Mouse (Mus musculus) liver, embryonic 11.5 days (tissue): ENCODE measurements at regions not wholly inside any gene's neighbourhood (a gene's known extent, or its start where the extent isn't known, plus 50 kb on each side); places are given as distances from the start of the nearest gene placed in this dataset.

Experiments used
- ATAC-seq: fragments of 200-750 bp; cut with Nextera tagmentation; replicated peaks from 2 replicates; pipeline ENCODE4 v1.8.0; 2017; ENCODE audit warnings: moderate number of reproducible peaks, mild to moderate bottlenecking, moderate TSS enrichment, moderate library complexity; ENCODE audit not compliant: low FRiP score
- DNase-seq: peaks from one replicate; pipeline ENCODE4 v3.0.0-alpha.2; 2017; ENCODE audit warnings: low spot score
- H3K27ac ChIP-seq: fragments of 300-500 bp; sonication (generic); 2 replicates; pipeline ENCODE4 v1.5.1; 2014; ENCODE audit warnings: mild to moderate bottlenecking, low read depth, low read length, control low read depth
- H3K27me3 ChIP-seq: fragments of 300-500 bp; sonication (generic); replicated peaks from 2 replicates; pipeline ENCODE4 v1.6.1; 2014; ENCODE audit warnings: low read length, mixed read lengths; ENCODE audit not compliant: control insufficient read depth, insufficient read depth
- H3K36me3 ChIP-seq: fragments of 300-500 bp; sonication (generic); 2 replicates; pipeline ENCODE4 v1.6.1; 2014; ENCODE audit warnings: mild to moderate bottlenecking, low read length, moderate library complexity, mixed read lengths; ENCODE audit not compliant: control insufficient read depth, insufficient read depth
- H3K4me1 ChIP-seq: fragments of 300-500 bp; sonication (generic); replicated peaks from 2 replicates; pipeline ENCODE4 v1.6.1; 2014; ENCODE audit warnings: low read length, mixed read lengths; ENCODE audit not compliant: control insufficient read depth, insufficient read depth
- H3K4me2 ChIP-seq: fragments of 300-500 bp; sonication (generic); 2 replicates; pipeline ENCODE4 v1.6.1; 2014; ENCODE audit warnings: mild to moderate bottlenecking, control low read depth, moderate library complexity
- H3K4me3 ChIP-seq: fragments of 300-500 bp; sonication (generic); 2 replicates; pipeline ENCODE4 v1.5.1; 2014; ENCODE audit warnings: low read depth, low read length, control low read depth
- H3K9ac ChIP-seq: fragments of 300-500 bp; sonication (generic); 2 replicates; pipeline ENCODE4 v1.6.1; 2014; ENCODE audit warnings: low read depth, low read length, control low read depth
- H3K9me3 ChIP-seq: fragments of 300-500 bp; sonication (generic); 2 replicates; pipeline ENCODE4 v1.6.1; 2016; ENCODE audit warnings: low read length, inconsistent platforms, mixed read lengths; ENCODE audit not compliant: control insufficient read depth
- WGBS: fragments of 180-500 bp; shearing (Covaris S2); extraction: QIAGEN DNeasy Blood & Tissue Kit; methylation state at CpG from one replicate; pipeline ENCODE4 v1.1.7; 2014; 5-methylcytosine and 5-hydroxymethylcytosine counted together

GRCm38 (mm10) chr12:92302951-92303591 lies 454.1 kb upstream of the Sel1l start:
- Histone ChIP-seq H3K4me3 (no peak overlapping the region), H3K9ac (no peak overlapping the region), H3K36me3 (no peaks in the 10 kb centered on the region), H3K27me3 (no peaks in the 10 kb centered on the region), H3K4me2 (no peak overlapping the region), H3K27ac (no peak overlapping the region), H3K9me3 (no peaks in the 10 kb centered on the region), H3K4me1 (no peaks in the 10 kb centered on the region)
- DNase-seq (peak; percentile 47), ATAC-seq (no peak)
- WGBS = 25% methylated on average over 14 of the region's 14 CpGs

GRCm38 (mm10) chr12:92294887-92295286 lies 445.9 kb upstream of the Sel1l start:
- Histone ChIP-seq H3K36me3 (no peaks in the 10 kb centered on the region), H3K4me2 (no peak overlapping the region), H3K9me3 (no peaks in the 10 kb centered on the region), H3K9ac (no peak overlapping the region), H3K27ac (no peak overlapping the region), H3K4me1 (no peaks in the 10 kb centered on the region), H3K27me3 (no peaks in the 10 kb centered on the region), H3K4me3 (no peak overlapping the region)
- 63% methylated on average over 4 of the region's 4 CpGs for WGBS
- ATAC-seq (no peak), DNase-seq (no peak)

DNA sequence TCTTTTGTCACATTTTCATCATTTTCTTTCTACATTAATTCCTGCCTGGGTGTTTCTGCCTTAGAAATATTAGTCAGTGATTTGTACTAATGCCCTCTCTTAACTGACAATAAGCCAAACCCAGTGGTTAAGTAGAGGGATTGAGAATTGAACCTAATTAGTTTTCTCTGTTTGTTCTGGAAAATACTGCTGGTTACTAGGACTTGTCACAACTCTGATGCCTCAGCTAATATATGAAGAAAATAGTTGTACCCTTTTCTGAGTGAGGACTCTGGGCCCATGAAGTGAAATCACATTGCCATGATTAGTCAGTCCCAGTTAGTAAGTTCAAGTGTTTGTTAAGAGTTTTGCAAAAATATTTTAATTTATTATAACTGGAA lies 444.4 kb upstream of the Sel1l start:
- Histone ChIP-seq H3K36me3 (no peaks in the 10 kb centered on the region), H3K4me3 (no peak overlapping the region), H3K27ac (no peak overlapping the region), H3K9ac (no peak overlapping the region), H3K4me2 (no peak overlapping the region), H3K9me3 (no peaks in the 10 kb centered on the region), H3K4me1 (no peaks in the 10 kb centered on the region), H3K27me3 (no peaks in the 10 kb centered on the region)
- no peak for ATAC-seq
- DNase-seq = no peak

DNA sequence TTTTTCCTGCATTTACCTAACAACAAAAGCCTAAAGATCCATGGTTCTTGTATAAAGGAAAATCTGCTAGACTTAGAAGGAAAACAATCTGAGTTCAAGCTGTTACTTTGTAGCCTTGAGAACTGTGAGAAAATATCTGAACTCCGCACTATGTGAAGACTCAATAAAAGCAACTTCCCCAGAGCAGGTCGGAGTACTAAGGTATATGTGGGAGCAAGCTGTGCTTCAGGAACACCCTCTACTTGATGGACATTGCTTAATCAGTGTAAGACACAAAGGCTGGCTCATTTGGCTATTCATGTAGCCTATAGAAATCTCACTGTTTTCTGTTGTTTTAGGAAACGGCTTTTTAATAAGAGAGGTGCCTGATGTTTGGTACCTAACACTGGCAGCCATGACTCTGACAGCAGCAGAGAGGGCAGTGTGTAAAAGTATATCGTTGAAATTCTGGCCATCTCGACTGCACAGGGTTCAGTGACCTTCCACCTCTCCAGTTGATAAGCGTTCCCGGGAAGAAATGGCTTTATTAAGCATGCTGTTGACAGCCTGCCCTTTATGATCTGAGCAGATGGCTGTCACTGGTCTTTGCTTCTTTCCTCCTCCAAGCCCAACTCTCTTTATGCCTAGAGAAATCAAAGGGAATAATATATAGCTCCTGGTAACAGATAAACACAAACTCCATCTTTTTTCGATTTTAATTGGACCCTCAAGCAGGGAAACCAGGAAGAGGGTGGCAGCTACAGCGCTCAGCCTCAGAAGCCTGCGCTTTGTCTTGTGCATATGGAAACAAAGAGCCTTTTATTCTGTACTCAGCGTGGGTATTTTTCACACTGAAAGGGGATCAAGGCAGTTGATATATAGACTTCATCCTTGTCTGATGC lies 443.7 kb upstream of the Sel1l start:
- no peak overlapping the region for H3K4me3 ChIP-seq
- no peak overlapping the region for H3K27ac ChIP-seq
- H3K36me3 ChIP-seq = no peaks in the 10 kb centered on the region
- no peak overlapping the region for H3K4me2 ChIP-seq
- no peaks in the 10 kb centered on the region for H3K4me1 ChIP-seq
- ATAC-seq = no peak
- no peak for DNase-seq
- no peaks in the 10 kb centered on the region for H3K9me3 ChIP-seq
- WGBS = 67% methylated on average over 11 of the region's 11 CpGs
- no peak overlapping the region for H3K9ac ChIP-seq
- no peaks in the 10 kb centered on the region for H3K27me3 ChIP-seq

GRCm38 (mm10) chr12:92291490-92291889 lies 442.5 kb upstream of the Sel1l start:
- no peaks in the 10 kb centered on the region for H3K27me3 ChIP-seq
- WGBS = 92% methylated on average over 1 of the region's 1 CpGs
- H3K27ac ChIP-seq = no peak overlapping the region
- H3K4me2 ChIP-seq = no peak overlapping the region
- no peaks in the 10 kb centered on the region for H3K4me1 ChIP-seq
- no peak overlapping the region for H3K4me3 ChIP-seq
- ATAC-seq = no peak
- DNase-seq = no peak
- H3K9me3 ChIP-seq = no peaks in the 10 kb centered on the region
- H3K36me3 ChIP-seq = no peaks in the 10 kb centered on the region
- no peak overlapping the region for H3K9ac ChIP-seq

GRCm38 (mm10) chr12:92285511-92285910 lies 436.6 kb upstream of the Sel1l start:
- Histone ChIP-seq H3K4me1 (no peaks in the 10 kb centered on the region), H3K4me2 (no peak overlapping the region), H3K27ac (no peak overlapping the region), H3K36me3 (no peaks in the 10 kb centered on the region), H3K9ac (no peak overlapping the region), H3K9me3 (no peaks in the 10 kb centered on the region), H3K27me3 (no peaks in the 10 kb centered on the region), H3K4me3 (no peak overlapping the region)
- no peak for ATAC-seq
- no peak for DNase-seq
- WGBS = 84% methylated on average over 5 of the region's 5 CpGs

- WGBS = 55% methylated on average over 1 of the region's 1 CpGs
- Histone ChIP-seq H3K9me3 (no peaks in the 10 kb centered on the region), H3K4me3 (no peak overlapping the region), H3K9ac (no peak overlapping the region), H3K27ac (no peak overlapping the region), H3K27me3 (no peaks in the 10 kb centered on the region), H3K36me3 (no peaks in the 10 kb centered on the region), H3K4me2 (no peak overlapping the region), H3K4me1 (no peaks in the 10 kb centered on the region)
- no peak for ATAC-seq
- DNase-seq = no peak
Measured at GRCm38 (mm10) chr12:92280470-92280869, 431.5 kb upstream of the Sel1l start.

- no peaks in the 10 kb centered on the region for H3K4me1 ChIP-seq
- H3K27ac ChIP-seq = no peak overlapping the region
- DNase-seq (no peak), ATAC-seq (no peak)
- no peaks in the 10 kb centered on the region for H3K36me3 ChIP-seq
- H3K27me3 ChIP-seq = no peaks in the 10 kb centered on the region
- H3K4me2 ChIP-seq = no peak overlapping the region
- H3K4me3 ChIP-seq = no peak overlapping the region
- no peaks in the 10 kb centered on the region for H3K9me3 ChIP-seq
- 74% methylated on average over 4 of the region's 4 CpGs for WGBS
- no peak overlapping the region for H3K9ac ChIP-seq
Measured at GRCm38 (mm10) chr12:92251962-92252361, 403.0 kb upstream of the Sel1l start.
